Mouse (Mus musculus) adrenal gland, postnatal 10 days (tissue): ENCODE measurements around the gene Mup13. TPM values are rescaled to one million over a fixed set of nuclear protein-coding genes. Genes with fewer than 3 reads are reported as not detected.
"Not testable (repeated sequence)": the region's sequence is repeated elsewhere in the genome, so short reads cannot be mapped to it uniquely, and the experiment has no call there.

Source experiments
- DNase-seq: peaks from one replicate; pipeline ENCODE4 v3.0.0; 2021; ENCODE audit warnings: mixed read lengths
- long read RNA-seq, 2 experiments: library from polyadenylated mRNA; stranded (forward); transcript quantifications; one replicate each; pipeline ENCODE4 v2.0.0; 2021
- total RNA-seq, 2 experiments: library from RNA; stranded (reverse); gene quantifications; 2 replicates each; pipeline ENCODE4 v1.2.3; 2021

Mup13 gene
- total RNA-seq, result not detected
- long read RNA-seq, experiment 1, result 0 reads
- long read RNA-seq, experiment 2, result 0 reads

DNA sequence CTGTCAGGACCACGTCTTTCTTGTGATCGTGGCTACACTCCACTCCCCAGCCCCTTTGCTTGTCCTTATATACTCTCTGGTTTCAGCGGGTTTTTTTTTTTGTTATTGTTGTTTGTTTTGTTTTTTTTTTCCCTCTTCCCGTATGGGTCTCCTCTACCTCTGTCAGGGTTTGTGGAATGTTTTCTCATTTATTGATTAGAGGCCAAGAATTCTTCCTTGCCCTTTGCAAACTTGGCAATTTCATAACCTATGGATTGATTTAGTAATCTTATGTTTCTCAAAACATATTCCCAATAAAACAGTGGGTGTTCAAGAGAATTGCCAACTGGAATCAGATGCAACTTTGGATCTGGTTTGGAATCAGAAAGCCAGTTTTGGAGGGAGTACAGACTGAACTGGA lies at the start of gene Mup13:
Gene Mup13, minus strand, starts transcription at position 101 of the 400 bp plus-strand sequence.
- not testable (repeated sequence) for DNase-seq

Other genes starting within 250 kb of the Mup13 start
- not detected for gene Mup14, start 75.7 kb upstream of the Mup13 start, total RNA-seq
- not detected for gene Mup15, start 211.5 kb upstream of the Mup13 start, total RNA-seq